Mouse (Mus musculus) cerebellum, postnatal 14 days (tissue): ENCODE results near the gene Snx11.
"Not testable (repeated sequence)": the region's sequence is repeated elsewhere in the genome, so short reads cannot be mapped to it uniquely, and the experiment has no call there.

Experiments
- DNase-seq, 2 experiments: peaks; one replicate each; pipeline ENCODE4 v3.0.0; 2021; ENCODE audit warnings: mixed read lengths in 2 of 2

The Snx11 gene

DNA sequence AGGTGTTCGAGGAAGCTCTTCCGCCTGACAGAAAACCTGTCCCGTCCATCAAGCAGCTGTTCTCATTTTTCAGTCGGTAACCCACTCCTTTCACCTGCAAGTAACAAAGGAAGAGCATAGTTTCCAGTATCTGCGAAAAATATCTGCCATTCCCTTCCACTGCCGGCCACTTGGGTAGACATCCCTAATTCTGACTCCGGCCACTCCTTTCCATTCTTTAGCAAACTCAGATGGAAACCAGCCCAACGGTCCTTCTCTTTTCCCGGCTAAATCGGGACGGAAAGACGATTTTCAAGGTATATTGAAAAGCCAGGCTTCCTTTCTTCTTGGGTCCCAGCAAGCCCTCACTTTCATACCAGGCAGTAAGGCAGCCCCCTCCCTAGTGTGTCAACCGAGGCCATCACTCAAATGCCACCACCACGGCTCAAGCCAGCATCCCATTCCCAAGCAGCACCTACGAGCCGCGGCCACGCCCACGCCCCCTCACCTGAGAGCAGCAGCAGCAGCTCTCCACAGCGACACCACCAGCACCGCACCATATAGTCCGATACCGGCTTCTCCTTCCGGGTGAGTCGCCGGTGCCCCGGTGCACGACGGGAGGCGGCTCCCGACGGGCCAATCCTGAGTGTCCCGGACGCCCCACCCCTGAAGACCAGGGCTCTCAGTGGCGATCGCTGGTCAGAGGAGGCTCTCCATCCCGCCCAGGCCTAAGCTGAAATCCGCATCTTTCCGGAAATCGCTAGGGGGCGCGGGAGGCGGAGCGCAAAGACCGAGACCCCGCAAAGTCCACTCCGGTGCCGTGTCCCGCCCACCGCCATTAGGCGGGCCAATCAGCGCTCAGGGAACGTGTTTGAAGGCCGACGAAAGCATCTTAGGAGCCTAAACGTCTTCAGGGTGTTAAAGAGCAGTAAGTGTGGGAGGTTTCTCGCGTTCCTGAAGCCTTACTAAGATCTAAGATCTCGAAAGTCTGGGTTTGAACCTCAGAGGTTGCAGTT, at the start of gene Snx11:
Gene Snx11 (minus strand): TSS at position 592 of the 995 bp plus-strand sequence.
- DNase-seq: peak; percentile 100

DNA sequence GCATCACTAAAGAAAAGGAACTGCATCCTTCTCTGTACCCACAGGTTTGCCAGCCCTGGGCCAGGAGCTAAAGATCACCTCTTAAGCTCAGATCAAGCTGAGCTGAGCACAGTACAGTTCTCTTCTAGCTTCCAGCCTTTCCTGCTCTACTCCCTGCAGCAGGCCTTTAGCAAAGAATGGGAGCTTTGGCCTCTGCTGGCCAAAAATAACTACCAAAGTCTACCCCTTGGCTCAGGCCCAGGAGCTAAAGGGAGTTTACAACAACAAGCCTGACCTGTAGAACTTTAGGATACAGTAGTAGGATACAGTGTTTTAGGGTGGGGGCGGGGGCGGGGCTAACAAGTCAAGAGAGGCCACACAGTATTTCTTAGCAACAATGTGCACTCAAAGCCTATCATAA, 49.1 kb upstream of the Snx11 start:
- DNase-seq: no peak

DNA sequence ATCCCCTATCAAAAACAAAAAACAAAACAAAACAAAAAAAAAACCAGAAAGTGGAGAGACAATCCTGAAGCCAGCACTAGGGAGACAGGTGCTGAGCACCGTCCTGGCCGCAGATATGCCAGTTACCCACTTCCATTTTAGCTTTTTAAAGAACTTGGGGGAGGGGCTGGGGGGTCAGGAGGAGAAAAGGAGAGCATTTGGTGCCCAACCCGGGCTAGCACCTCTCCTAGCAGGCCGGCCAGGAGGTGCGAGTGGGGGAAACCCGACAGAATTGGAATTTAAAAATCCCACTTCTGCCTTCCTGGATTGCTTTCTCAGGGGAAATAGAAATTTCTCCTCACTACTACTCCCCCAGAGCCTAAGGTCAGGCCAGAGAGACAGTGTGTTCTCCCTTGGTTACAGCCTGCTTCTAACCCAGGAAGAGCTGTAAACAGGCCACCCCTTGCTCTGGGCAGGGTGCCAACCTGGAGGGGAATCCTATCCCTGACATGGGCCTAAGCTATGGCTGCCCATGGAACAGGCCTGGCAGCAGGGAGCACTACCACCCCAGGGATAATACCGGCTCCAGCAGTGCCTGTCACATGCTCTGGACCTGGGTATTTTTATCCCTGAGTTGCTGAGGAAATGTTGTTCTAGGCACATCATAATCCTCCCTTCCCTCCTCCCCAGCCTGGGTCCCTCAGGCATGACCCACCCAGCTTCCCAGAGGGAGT, 47.6 kb upstream of the Snx11 start:
- peak; percentile 82 to 86 for DNase-seq

DNA sequence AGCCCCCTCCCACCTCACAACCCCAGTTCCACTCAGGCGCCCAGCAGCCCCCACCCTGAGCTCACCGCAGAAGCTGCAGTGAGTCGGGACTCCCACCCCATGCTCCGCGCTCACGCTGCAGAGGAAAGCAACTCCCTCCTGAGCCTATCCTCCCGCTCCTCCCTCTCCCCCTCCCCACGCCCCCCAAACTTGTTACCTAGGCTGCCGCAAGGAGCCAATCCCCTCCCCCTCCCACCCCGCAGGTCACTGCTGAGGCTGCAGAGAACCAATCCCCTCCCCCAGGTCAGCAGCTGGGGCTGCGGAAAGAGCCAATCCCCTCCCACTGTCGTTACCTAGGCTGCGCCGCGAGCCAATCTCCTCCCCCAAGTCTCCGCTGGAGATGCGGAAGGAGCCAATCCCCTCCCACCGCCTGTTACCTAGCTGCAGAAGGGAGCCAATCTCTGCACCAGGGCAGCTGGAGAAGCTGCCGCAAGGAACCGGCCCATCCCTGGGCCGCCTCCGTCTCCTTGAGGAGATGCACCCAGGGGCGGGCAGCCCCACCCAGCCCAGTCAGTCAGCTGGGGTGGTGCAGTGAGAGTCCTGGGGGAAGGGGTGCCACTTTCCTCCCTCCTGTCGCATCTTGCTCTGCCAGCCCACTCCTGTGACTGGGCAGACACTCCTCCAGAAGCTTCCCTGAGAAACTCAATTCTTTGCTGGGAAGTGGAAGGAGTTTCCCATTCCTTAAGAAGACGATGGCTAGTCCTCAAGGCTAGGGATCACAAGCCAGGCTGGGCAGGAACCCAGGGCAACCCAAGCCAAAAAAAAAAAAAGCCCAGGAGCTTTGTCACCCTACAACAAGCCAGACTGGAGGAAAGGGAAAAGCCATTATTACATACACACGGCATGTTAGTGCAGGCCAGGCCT, 46.8 kb upstream of the Snx11 start:
- DNase-seq: peak; percentile 92 to 94

DNA sequence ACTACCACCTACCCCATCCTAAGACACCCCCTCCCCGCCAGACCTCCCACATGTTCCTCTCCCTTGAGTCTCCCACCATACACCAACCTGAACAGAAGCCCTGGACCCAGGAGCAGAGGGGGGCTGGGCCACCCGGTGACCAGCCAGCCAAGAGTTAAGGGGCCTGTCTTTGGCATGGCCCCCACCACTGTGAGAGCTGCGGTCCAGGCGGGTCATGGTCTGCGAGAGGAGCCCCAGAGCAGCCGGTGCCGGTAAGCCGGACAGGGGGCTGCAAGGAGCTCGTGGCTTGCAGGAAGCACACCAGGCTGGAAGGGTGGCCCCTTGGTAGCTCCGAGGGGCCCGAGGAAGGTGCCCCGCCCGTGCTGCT, 46.1 kb upstream of the Snx11 start:
- DNase-seq: peak in 1 of 2 experiments; percentile 49

DNA sequence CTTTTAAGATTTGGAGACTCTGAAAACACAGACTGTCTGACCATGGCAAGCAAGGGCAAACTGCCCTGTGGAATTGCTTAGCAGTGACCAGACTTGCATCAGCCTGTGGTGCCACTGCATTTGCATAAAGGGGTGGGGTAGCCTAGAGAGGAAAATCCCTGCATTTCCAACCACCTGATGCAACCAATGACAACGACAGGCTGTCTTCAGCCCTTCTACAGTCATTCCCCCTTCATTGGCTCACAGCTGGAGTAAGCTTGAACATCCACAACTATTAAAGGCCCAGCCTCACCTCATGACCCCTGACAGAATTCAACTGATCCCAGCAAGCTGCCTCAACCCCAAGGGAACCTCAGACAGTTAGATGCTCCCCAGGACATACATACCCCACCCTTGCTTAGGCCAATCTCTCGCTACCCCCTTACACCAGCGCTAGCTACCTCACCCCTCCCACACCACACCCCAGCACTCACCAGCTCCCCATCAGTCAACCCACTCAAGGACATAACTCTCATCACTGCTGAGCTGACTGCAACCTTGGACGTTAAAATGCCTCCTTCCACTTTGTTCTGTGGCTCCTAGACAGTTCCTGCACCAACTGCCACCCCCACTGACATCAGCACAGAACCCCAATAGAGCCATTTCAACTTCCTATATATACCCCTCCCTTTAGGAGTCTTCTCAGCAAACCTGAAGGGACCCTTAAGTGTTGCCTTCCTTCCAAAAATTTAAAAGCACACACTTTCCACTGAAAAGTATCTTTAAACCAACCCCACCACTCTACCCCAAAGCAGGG, 45.5 kb upstream of the Snx11 start:
- no peak for DNase-seq

DNA sequence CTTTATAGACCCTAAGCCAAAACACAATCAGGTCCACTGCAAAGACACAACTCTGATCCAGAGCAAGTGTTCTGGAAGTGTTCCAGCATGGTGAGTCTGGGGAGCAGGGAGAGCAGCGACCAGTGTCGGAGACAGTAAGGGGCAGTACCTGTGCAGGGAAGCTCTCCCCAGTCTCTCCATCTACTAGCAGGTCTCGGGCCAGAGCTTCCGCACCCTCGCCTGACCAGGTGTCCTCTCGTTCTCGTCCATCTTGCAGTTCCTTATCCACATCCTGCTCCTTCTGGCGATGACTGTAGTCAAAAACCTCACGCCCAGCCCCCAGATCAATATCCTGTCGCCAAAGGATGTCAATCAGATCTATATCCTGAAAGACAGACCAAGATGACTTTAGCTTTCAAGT, 44.6 kb upstream of the Snx11 start:
- DNase-seq: no peak

DNA sequence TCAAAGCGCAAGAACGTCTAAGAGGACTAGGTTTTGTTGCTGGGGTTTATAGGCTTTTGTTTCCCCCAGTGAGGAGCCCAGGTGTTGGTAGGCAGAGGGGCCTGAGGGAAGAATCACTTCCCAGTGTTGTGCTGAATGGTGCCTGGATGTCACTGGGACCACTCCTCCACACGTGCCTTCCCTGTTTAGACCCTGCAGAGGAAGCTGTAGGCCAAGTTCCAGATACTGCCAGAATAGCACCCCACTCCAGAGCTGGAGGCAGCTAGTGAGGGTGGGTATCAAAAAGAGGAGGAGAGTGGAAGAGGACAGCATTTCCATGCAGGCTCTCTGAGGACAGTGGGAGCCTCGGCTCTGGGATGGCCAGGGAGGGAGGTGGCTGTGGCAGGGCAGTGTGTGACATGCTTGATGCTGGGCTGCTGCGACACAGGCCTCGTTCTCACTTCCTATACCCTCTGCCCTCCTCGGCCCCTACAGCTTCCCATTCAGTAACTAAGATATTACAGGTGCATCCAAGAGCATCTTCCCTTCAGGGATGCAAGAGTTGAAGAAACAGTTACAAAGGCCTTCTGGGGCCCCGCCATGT, 40.9 kb upstream of the Snx11 start:
- DNase-seq: no peak

DNA sequence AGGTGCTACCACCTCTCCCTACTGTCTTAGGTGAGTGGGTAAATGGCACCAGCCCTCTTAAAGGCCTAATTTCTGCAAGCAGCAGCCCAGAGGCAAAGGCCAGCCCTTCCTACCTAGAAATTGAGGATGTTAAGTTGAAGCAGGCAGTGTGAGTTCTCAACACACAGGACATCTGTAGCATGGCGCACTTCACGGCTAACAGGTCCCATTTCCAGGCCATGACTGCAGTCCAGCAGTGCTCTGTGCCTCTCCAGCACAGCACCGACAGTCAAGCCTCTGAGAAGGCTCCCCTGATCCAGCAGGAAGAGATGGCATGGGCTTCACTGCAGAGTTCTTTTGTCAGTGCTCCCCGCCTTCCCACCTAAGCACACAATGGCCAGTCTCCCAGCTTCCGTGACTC, 39.6 kb upstream of the Snx11 start:
- no peak for DNase-seq

DNA sequence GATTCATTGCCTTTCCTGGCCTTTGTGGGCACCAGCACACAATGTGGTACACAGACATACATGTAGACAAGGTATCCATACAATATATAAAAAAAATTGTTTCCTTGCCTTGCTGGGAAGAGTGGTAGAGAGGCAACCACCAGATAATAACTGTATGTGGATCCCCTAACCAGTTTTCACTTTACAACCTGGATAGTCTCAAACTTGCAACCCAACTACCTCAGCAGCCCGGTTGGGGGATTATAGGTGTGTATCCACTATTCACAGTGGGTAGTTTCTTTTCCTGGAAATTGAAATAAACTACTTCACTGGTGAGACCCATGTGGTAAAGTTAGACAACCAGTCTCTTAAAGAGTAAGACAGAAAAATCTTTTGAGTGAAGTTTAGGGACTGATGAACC, 39.1 kb upstream of the Snx11 start:
- no peak for DNase-seq

DNA sequence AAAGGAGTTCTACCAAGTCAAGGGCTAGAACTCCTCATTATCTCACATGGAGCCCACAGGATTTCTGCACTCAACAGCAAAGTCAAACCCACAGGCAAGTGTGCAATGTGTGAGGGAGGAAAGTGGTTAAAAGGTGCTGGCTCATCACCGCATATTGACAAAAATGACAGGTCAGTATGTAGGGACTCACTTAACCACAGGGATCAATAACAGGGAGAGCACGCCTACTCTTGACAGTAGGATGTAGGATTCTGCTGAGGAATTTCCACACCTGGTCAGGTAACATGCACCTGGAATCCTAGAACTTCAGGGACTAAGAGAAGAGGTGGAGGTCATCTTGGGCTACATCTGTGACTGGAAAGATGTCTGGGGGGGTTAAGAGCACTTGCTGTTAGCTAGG, 38.5 kb upstream of the Snx11 start:
- no peak for DNase-seq

DNA sequence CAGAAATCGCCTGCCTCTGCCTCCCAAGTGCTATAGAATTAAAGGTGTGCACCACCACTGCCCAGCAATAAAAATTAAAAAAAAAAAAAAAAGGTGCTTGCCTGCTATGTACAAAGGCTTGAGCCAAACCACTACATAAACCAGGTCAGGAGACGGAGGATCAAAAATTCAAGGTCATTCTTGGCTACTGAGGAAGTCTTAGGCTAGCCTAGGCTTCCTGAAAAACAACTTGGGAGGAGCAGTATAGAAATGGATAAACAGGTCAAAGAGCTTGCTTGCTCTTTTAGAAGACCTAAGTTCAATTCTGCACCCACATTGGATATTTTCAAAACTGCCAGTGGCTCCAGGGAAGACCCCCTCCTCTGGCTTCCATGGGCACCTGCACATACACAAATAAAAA, 37.1 kb upstream of the Snx11 start:
- DNase-seq: no peak

DNA sequence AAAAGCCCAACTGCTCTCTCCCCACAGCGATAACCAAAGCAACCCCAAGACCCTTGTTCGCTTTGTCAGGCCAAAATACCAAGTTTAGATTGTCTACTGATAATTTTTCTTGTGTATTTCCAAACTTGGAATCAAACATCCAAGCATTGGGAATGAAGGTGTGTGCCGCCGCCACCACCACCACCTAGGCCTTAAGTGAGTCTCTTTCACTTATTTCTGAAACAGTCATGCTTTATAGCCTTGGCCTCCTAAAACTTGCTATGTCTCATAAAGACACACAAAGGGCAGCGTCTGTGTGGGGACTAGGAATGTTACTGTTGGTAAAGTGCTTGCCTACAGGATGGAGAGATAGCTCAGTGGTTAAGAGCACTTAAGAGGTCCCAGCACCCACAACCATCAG, 36.6 kb upstream of the Snx11 start:
- no peak for DNase-seq

DNA sequence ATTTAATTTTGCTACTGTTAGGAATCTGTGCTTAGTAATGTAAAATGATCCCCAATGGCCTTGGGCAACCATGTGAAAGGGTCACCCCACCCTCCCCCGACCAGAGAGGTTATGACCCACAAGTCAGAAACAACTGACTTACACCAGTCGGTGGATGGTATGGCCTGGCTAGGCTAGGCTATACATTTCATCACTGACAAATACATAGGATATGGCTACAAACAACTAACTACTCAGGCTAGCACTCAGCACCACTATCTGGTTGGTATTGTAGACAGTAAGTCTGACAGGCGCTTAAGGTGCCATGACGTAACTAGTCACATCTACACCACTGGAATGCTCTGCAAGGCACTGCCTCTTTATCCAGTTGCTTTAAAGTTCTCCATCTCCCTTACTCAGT, 36.1 kb upstream of the Snx11 start:
- DNase-seq: no peak

DNA sequence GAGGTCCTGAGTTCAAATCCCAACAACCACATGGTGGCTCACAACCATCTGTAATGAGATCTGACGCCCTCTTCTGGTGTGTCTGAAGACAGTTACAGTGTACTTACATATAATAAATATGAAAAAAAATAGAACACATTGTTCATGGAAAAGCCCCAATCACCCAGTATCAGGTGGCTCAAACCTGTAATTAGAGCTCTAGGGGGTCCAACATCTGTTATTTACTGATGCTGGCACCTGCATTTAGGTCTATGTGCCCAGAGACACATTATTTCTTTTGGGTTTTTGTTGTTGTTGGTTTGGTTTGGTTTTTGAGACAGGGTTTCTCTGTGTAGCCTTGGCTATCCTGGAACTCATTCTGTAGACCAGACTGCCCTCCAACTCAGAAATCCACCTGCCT, 33.8 kb upstream of the Snx11 start:
- DNase-seq: not testable (repeated sequence)

DNA sequence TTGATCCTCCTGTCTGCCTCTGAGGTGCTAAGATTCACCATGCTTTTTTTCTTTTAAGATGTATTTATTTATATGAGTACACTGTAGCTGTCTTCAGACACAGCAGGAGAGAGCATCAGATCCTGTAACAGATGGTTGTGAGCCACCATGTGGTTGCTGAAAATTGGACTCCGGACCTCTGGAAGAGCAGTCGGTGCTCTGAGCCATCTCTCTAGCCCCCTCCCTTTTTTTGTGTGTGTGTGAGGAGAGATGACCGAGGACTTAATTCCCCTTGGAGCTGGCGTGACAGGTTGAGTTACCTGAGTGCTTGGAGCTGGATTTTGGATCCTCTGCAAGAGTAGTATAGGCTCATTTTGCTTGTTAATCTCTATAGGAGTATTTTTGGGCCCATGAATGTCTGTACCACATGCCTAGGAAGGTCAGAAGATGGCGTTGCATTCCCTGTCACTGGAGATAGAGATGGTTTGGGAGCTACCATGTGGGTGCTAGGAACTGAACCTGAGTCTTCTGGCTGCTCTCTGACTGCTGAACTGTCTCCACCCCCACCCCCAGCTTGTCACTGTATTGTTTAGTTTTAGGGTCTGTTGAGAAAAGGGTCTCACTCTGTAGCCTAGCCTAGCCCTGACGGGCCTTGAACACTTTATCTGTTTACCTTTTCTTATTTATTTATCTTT, 32.3 kb upstream of the Snx11 start:
- DNase-seq: peak; percentile 39 to 59

DNA sequence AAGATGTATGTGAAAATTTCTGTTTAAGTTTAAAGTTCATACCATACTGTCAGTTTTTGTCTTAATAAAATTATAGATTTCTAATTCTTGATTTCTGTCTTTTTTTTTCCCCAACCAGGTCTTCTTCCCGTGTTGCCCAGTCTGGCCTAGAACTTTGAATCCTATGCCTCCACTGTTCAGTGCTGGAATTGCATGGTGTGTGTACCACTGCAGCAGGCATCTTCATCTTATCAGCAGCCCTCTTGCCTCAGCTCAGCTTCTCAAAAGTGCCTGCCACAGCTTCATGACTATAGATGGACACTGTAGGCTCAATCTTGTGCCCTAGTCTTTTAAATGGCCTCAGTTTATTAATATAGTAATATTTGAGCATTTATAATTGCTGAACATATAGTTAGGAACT, 30.7 kb upstream of the Snx11 start:
- peak in 1 of 2 experiments; percentile 43 for DNase-seq

DNA sequence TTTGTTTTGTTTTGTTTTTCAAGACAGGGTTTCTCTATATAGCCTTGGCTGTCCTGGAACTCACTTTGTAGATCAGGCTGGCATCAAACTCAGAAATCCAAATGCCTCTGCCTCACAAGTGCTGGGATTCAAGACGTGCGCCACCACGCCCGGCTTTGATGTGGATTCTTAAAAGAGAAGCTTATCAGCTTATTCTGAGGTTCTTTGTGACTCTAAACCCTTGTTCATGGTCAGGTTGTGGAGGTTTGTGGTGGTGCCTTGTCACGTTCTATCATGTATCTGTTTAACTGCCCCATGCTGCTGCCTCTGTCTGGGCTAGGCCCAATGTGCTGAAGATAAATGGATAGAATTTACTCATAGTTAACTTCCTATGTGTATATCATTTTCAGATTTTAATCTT, 28.2 kb upstream of the Snx11 start:
- DNase-seq: no peak

DNA sequence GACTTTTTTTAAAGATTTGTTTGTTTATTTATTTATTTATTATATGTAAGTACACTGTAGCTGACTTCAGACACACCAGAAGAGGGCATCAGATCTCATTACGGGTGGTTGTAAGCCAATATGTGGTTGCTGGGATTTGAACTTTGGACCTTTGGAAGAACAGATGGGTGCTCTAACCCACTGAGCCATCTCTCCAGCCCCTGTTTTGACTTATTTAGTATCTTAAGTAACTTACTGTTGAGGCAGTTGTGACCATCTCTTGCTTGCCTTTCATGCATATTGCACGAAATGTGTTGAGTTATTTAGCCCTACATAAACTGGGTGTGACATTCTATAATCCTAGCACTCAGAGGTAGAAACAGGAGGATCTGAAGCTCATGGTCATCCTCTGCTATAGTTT, 22.2 kb upstream of the Snx11 start:
- no peak for DNase-seq

DNA sequence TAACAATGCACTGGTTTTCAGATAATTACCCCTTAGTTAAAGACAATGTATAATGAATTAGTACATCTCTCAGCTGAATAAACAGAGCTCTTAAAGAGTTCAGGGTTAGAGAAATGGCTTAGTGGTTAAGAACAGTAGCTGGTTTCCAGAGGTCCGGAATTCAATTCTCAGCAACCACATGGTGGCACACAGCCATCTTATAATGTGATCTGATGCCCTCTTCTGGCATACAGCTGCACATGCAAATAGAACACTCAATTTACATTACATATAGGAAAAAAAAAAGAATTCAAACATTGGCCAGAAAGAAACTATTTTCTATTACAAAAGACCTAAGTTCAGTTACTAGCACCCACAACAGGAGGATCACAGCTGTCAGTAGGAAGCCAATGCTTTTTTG, 19.2 kb upstream of the Snx11 start:
- DNase-seq: no peak

DNA sequence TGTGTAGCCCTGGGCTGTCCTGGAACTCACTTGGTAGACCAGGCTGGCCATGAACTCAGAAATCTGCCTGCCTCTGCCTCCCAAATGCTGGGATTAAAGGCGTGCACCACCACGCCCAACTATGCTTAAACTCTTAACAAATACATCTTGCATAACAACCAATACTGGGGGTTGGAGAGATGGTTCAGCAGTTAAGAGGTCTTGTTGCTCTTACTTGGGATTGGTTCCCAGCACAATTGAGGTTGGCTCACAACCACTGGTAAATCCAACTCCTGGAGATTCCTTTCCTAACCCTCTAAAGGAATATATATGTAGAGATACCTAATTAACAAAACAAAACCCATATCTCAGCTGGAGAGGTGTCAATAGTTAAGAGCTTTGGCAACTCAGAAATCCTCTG, 18.7 kb upstream of the Snx11 start:
- DNase-seq: no peak
